Mouse (Mus musculus): ENCODE data around the gene Ppp3ca.

Ppp3ca gene

DNA sequence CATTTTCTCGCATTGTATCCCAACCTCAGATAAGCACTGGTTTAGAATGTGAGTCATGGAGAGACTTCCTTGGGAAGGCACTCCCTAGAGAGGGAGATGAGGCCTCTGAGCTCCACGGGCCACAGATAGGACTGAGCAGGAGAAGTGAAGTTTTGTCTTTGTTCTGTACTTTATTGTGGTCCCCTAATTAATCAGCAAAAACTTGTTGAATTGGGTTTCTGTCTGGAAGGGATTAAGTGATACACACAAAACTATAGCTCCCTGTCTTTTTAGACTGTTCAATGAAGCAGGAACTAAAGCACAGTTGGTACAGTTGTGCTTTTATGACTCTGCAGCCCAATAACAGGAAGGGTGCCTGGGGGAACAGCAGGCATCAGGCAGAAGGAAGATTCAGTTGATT lies 95.6 kb downstream of the Ppp3ca start:
- DNase-seq = no peak

GRCm38 (mm10) chr3:136768775-136769485 lies 99.0 kb downstream of the Ppp3ca start:
- DNase-seq = no peak

DNA sequence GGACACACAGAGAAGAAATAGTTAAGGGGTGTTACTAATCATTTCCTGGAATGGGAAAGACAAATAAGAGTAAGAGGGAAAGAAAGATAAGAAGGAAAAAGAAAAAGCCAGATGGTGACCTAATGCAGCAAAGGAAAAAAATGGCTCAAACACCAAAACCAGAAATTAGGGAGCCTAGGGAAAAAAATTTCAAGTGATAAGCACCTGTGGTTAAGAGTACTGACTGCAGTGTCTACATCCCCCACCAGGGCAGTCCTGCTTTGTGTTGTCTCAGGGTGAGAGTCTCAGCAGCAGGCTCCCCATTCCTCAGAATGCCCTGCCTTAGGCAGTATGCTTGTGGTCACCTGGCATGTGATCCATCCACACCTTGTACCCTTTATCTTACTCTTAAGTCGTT lies 99.6 kb downstream of the Ppp3ca start:
- DNase-seq = no peak

GRCm38 (mm10) chr3:136771700-136772099 lies 101.8 kb downstream of the Ppp3ca start:
- peak in 1 of 2 experiments; percentile 33 for DNase-seq

- DNase-seq = no peak
Observed at GRCm38 (mm10) chr3:136773217-136773616, 103.3 kb downstream of the Ppp3ca start.

- no peak for DNase-seq
Observed at GRCm38 (mm10) chr3:136774196-136774595, 104.3 kb downstream of the Ppp3ca start.

DNA sequence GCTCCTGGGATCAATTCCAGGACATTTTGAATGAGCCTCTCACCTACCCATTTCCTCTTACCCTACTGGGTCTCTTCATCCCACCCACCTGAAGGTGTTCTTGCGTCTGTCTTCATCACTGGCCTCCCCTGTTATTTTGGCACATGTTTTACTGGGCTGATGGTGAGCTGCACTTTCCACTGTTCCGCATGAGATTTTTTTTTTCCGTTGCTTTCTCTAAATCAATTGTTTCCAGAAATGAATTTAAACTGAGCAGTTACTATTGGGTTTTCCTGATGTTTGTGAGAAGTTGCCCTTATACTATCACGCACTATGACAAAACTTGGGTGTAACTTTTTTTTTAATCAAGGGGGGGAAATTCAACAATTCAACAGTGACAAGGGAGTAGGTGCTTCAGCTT lies 106.6 kb downstream of the Ppp3ca start:
- DNase-seq = no peak

DNA sequence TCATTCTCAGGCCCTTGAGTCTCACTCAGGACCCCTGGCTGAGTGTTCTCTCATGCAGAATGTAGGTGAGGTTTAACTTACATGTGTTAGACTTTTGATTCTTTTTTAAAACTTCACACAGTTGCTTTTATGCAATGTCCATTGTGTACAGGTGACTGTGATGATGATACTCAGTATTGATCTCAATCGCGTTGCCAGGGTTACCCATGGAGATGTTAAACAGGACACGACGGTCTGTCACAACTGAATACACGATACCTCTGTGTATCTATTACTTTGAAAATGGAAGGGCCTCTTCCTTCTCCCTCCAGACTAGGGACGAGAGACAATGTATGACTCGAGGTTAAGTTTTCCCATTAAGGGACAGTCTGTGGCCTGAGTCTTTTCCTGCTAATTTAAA lies 107.5 kb downstream of the Ppp3ca start:
- no peak for DNase-seq

DNA sequence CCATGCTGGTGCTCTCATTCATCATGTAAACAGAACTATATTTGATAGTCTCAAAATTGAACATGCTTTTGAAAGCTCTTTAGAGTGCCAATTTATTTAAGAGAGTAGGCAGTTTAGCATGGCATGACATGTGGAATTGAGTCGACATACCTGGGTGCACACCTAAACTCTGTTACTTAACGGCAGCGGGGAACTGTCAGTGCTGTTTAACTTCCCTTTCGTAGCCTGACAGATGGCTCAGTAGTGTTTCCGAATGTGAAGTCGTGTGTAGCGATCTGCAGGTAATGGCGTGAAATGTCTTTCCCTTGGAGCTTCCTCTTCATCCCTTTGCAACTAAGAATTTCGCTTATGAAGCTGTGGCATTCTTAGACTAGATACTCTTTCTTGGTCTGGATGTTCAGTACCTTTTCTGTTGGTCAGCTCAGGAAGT lies 107.9 kb downstream of the Ppp3ca start:
- DNase-seq = no peak

- no peak for DNase-seq
Observed at GRCm38 (mm10) chr3:136780321-136780720, 110.4 kb downstream of the Ppp3ca start.

- DNase-seq = peak in 1 of 2 experiments; percentile 44
Observed at GRCm38 (mm10) chr3:136782058-136782457, 112.1 kb downstream of the Ppp3ca start.

GRCm38 (mm10) chr3:136785686-136786085 lies 115.8 kb downstream of the Ppp3ca start:
- no peak for DNase-seq

- DNase-seq = no peak
Observed at GRCm38 (mm10) chr3:136790261-136790871, 120.4 kb downstream of the Ppp3ca start.

DNA sequence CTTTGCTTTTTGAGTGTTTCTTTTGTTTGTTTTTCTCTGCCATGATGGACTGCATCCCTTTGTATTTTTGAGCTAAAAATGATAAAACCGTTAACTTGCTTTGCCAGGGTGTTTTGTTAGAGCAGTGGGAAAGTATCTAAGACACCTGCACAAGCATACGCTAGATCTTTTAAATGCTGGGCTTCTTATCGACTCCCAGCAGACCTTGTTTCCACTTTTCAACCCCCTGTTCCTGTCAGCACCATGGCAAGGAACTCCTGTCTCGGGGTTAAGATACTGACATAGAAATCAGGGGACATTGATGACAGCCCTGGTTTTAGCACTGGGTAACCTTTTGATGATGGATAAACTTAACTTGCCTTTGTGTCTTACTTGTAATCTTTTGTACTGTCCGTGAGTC lies 121.5 kb downstream of the Ppp3ca start:
- DNase-seq = no peak

- DNase-seq = no peak
Observed at GRCm38 (mm10) chr3:136791946-136792345, 122.0 kb downstream of the Ppp3ca start.

- no peak for DNase-seq
Observed at GRCm38 (mm10) chr3:136793411-136793810, 123.5 kb downstream of the Ppp3ca start.

DNA sequence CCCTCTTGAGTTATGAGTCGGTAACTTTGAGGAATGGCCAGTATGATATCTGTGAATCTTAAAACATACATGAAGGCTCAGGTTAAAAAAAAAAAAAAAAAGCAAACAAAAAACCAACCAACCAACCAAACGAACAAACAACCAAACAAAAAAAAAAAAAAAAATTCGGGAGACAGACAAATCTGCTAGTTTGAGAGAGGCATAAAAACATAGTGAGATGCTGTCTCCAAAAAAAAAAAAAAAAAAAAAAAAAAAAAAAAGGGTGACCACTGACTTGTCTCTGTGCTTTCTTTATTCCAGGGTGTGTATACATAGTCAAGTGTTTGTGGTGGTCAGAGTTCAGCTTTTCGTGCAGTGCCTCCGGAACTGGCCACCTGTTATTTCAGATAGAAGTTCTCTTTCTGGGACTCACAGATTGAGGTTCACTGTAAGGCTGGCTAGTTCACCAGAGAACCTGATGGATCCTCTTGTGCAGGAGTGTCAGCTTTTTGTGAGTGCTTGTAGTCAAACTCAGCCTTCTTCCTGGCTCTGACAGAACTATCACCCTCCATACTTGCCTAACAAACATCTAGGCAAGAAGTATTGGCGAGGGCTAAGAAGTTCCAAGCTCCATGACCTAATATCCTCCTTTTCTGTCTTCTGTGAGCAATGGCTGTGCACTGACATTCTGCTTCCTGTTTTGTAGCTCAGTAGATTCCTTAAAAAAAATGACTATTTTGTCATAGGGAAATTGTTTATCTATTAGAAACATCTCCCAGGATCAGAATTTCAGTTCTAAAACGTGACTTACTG lies 124.7 kb downstream of the Ppp3ca start:
- no peak for DNase-seq

DNA sequence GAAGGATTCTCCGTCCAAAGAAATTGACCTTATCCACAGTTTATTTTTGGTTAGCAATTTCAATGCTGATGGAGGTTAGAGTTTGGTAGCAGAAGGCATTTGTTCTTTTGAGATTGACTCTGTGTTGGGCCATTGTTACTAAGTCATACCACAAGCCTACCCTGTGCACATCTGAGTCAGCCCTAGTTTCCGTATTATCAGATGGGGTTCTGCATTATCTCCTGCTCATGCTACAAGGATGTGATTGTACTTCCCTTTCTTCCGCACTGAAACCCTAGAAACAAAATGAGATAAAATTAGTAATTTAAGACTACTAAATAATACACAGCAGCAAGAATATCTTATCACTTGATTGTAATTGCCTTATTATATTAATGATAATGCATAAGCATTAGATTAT lies 129.0 kb downstream of the Ppp3ca start:
- DNase-seq = no peak

GRCm38 (mm10) chr3:136802595-136802994 lies 132.7 kb downstream of the Ppp3ca start:
- no peak for DNase-seq

DNA sequence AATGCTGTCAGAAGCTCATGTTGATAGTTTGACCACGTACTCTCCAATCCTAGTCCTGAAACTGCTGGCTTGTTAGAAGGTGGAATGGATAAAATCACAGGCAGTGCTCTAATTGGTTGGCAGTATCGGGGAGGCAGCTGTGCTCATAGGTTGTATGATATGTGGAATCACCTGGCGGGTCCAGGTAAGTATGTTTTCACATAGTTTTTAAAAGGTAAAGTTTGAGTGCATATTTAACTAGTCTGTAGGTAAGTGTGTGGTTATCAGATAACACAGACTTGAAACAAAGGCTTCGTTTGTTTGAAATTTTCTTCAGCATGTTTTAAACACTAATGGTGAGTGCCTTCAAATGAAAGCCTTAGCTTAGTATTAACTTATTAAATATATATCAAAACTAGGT lies 136.0 kb downstream of the Ppp3ca start:
- no peak for DNase-seq

GRCm38 (mm10) chr3:136810271-136810670 lies 140.3 kb downstream of the Ppp3ca start:
- no peak for DNase-seq

- DNase-seq = no peak
Observed at GRCm38 (mm10) chr3:136812162-136812561, 142.2 kb downstream of the Ppp3ca start.

- DNase-seq = no peak
Observed at GRCm38 (mm10) chr3:136812791-136813190, 142.9 kb downstream of the Ppp3ca start.

DNA sequence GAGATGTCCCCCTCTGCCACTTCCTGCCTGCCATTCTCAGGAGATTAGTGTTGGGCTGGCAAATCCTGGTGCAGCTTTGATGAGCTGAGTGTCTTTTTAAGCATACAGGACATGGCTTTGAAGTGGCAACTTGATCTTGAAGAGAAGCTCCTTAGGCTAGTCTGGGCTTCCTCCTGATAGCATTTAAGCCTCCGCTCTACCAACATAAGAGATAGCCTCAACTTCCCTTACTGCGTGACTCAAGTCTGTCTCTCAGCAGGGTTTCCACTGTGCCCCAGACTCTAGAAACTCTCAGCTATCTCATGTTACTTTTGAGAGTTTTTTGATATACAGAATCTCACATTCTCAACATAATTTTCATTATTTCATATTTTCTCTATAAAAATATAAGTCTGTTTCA lies 144.0 kb downstream of the Ppp3ca start:
- DNase-seq = no peak

All from lung, adult 18-20 months (tissue).